Mouse (Mus musculus) cortical plate, adult 2 months (tissue): Measurements from ENCODE around the gene Frem2. TPM values are rescaled to one million over a fixed set of nuclear protein-coding genes. Genes with fewer than 3 reads are reported as not detected.
A peak's percentile ranks its signal among the peaks of the same experiment; 100 is the strongest.

ENCODE experiments used
- H3K27ac ChIP-seq: fragments of 200-500 bp; 2 replicates; pipeline ENCODE4 v1.5.1; 2012; ENCODE audit warnings: low read length, control low read depth, inconsistent platforms; ENCODE audit not compliant: insufficient read depth
- H3K4me1 ChIP-seq: fragments of 200-500 bp; 2 replicates; pipeline ENCODE4 v1.6.1; 2011; ENCODE audit warnings: low read length; ENCODE audit not compliant: control insufficient read depth, insufficient read depth
- H3K4me3 ChIP-seq: fragments of 200-500 bp; 2 replicates; pipeline ENCODE4 v1.5.1; 2011; ENCODE audit warnings: mild to moderate bottlenecking, low read length, control low read depth; ENCODE audit not compliant: insufficient read depth
- CTCF ChIP-seq: fragments of 200-500 bp; IDR thresholded peaks from 2 replicates; pipeline ENCODE4 v1.5.1; 2011; ENCODE audit warnings: mild to moderate bottlenecking, control low read depth, low read length; ENCODE audit not compliant: insufficient read depth; ENCODE audit errors: extremely low read depth
- POLR2A ChIP-seq: fragments of 200-500 bp; IDR thresholded peaks from 2 replicates; pipeline ENCODE4 v1.6.1; 2011; ENCODE audit warnings: mild to moderate bottlenecking, low read length, control low read depth; ENCODE audit not compliant: insufficient read depth; ENCODE audit errors: extremely low read depth
- polyA plus RNA-seq: library from polyadenylated mRNA; depleted of rRNA; stranded (reverse); fragments of >200 nt; gene quantifications from 2 replicates; pipeline ENCODE4 v1.2.3, GENCODE M21; 2012

The Frem2 gene
- polyA plus RNA-seq, 1 experiment = 1.3 TPM

DNA sequence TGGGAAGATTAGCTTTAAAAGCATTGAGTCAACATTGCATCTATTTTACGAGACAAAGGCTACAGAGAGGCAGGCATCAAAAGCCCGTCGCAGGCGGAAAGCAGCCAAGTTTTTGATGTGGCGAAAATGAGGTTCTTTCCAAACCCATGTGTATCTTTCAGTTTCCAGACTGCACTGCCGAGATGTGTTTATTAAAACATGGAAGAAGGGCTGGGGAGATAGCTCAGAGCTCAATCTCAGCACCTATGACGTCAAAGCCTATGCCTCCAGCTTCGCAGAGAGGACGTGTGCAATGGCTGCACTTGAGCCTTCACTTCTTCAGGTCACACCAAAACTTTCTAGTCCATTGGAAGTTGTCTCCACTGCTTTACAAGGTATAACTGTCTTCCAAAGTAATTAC is 98.9 kb downstream of the Frem2 start:
- Histone ChIP-seq H3K4me3 (no peak overlapping the region), H3K27ac (no peak overlapping the region)
- TF ChIP-seq CTCF (no peak), POLR2A (no peak)

DNA sequence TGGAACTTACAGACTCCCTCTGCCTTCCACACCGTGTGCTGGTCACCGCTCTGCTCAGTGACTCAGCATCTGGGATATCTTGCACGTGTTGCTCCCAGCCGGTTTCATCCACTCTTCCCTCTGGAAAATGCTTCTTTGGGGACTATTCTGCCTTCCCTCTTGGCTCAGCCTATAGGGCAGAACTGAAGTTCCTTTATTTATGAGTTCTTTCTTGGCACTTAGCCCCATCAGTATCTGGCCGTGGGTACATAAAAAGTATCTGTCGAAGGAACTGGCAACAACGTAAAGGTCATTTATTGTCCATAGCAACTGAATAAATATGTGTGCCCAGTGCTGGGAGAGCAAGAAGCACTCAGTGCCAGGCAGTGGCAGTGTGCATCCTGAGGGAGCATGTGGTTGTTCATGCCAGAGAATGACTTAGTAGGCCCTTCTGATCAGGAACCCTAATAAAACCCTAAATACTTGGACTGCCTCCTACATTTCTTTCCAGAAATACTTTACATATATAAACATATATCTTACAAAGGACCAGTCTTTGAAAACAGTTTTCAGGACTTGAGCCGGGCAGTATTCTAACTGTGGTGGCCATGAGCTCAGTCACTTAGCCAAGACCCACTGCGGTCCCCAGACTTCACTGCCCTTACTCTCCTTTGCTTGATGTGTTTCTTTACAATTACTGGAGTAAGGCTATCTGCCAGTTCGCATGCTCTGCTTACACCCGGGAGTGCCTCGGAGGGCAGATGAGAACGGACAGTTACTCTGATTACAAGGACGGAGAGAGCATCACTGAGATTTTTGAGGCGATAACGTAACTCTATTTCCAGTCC is 99.6 kb downstream of the Frem2 start:
- H3K4me3 ChIP-seq = no peak overlapping the region
- H3K4me1 ChIP-seq = no peaks in the 10 kb centered on the region
- TF ChIP-seq POLR2A (no peak), CTCF (no peak)
- no peak overlapping the region for H3K27ac ChIP-seq

More for the DNA sequence above, 98.9 kb downstream of the Frem2 start:
- H3K4me1 ChIP-seq = no peaks in the 10 kb centered on the region

DNA sequence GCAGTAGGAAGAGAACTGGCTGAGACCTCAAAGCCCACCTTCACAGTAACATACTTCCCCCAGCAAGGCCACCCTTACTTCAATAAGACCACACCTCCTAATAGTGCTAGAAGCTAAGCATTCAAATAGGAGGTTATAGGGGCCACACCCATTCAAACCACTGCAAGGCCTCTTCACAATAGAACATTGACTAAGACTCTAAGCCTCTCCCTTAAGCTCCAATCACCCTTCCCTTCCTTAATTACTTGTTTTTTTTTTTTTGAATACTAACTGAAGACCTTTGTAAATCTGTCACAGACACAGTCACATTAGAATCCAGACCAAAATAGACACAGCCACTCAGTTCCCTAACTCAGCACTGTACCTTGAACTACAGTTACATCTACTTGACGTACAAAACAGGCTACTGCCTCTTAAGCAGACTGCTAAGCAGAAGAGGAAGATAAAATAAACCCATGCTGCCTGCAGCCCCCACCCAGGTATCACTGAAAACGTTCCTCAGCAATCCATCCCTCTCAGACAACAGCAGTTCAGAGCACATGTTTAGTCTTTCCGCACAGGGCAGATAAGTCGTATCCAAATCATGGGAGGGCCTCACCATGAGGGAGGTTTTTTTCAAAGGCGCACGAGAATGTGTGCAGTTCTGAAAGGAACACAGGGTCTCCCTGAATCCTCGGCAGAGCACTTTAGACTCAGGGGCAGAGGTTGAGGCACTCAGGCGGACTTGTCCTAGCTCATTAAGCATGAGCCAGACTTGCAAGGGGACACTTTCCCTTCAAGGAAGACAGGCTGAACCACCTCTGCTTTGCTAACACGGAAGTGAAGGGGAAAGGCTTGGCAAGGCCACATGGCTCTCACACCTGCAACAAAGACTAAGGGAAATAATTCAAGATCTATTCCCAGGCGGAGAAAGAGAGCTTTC is 101.9 kb downstream of the Frem2 start:
- no peak overlapping the region for H3K4me3 ChIP-seq
- H3K4me1 ChIP-seq = no peaks in the 10 kb centered on the region
- no peak for TF ChIP-seq POLR2A
- TF ChIP-seq CTCF = no peak
- H3K27ac ChIP-seq = no peak overlapping the region

DNA sequence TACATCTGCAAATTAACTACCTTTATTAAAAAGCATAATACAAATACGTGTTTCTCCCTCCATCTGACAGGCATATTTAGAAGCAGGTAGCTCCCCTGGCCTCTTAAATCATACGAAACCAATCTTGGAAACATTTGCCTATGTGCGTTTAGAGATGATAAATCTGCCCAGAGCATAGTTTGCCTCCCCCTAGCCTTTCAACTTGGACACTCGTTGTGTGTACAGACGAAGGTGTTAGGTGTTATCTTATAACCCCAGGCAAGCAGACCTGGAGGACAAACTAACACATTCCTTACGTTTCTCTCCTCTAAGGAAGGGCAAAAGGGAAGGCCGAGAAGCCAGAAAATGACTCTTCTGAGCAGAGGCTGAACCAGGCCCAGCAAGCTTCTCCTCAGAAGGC is 104.5 kb downstream of the Frem2 start:
- no peaks in the 10 kb centered on the region for H3K4me1 ChIP-seq
- H3K4me3 ChIP-seq = no peak overlapping the region
- no peak overlapping the region for H3K27ac ChIP-seq
- TF ChIP-seq POLR2A (no peak), CTCF (no peak)

DNA sequence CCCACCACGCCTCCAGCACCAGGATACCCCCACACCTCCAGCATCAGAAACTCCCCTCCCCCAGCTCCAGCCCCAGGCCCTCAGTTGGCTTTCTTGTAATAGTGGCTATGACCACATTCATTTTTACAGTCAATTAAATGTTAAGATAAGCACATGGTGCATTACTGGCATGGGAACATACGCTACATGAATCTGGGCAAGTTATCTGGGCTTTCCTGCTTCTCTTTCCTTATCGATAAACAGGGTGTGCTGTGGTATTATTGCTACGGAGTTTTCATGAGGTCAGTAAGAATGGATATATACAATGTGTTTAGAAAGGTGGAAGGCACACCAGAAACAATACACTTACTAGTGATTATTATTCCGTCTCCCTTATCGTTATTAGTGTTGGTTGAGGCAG is 125.1 kb downstream of the Frem2 start:
- no peak for TF ChIP-seq POLR2A
- TF ChIP-seq CTCF = no peak
- no peak overlapping the region for H3K27ac ChIP-seq
- H3K4me1 ChIP-seq = no peaks in the 10 kb centered on the region
- no peak overlapping the region for H3K4me3 ChIP-seq

DNA sequence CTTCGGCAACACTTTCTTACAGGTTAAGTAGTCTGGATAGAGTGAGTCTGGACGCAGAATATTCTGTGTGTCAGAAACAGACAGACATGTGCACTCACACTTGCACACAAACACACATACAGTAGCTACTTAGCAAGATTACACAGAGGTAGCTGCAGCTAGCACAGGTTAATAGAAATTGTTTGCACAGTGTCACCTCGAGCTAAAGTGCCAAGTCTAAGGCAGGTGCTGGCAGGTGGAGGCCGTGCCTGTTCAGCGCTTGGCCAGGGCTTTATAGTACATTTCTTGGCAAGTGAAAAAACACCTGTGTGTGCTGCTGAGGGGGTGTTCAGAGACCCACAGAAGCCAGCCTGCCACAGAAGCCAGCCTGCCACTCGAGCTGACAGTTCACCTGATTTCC is 126.8 kb downstream of the Frem2 start:
- TF ChIP-seq CTCF = no peak
- no peak for TF ChIP-seq POLR2A
- H3K4me1 ChIP-seq = no peaks in the 10 kb centered on the region
- no peak overlapping the region for H3K27ac ChIP-seq
- no peak overlapping the region for H3K4me3 ChIP-seq

DNA sequence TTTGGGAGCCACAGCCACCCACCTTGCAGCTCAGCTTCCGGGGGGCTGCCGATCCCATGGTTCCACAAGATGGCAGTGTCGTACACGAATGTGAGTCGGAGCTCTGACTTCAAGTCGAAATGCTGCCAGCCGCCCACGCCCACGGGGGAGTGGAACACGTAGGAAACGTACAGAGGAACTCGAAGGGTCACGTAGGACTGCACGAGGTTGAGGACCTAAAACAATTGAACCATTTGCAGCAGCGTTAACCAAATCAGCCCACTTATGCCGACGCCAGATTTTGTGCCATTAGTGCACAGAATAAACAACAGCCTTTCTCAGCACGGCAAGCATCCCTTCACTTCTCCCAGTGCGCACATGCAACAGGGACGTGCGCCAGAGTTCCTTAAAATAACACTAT is 131.4 kb downstream of the Frem2 start:
- Histone ChIP-seq H3K4me3 (peak overlapping the region; percentile 30), H3K4me1 (no peaks in the 10 kb centered on the region), H3K27ac (no peak overlapping the region)
- TF ChIP-seq CTCF (peak; percentile 66), POLR2A (no peak)

DNA sequence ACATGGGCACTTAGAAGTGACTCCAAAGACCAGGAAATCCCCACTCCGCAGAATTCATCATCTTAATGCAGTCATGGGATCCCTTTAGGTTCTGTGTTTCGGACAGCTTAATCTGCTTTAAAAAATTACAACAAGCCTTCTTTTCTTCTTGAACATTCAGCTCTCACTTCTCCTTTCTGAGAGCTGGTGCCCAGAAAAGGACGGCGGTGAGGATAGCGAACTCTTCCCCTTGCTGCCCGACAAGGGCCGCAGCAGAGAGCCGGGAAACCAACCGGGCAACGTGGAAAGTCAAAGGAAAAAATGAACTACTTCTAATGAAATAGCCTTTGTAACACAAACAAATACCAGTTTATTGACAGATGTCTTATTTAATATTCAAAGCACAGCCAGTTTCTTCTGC is 134.4 kb downstream of the Frem2 start:
- Histone ChIP-seq H3K4me3 (no peak overlapping the region), H3K27ac (no peak overlapping the region), H3K4me1 (no peaks in the 10 kb centered on the region)
- TF ChIP-seq POLR2A = no peak
- no peak for TF ChIP-seq CTCF

DNA sequence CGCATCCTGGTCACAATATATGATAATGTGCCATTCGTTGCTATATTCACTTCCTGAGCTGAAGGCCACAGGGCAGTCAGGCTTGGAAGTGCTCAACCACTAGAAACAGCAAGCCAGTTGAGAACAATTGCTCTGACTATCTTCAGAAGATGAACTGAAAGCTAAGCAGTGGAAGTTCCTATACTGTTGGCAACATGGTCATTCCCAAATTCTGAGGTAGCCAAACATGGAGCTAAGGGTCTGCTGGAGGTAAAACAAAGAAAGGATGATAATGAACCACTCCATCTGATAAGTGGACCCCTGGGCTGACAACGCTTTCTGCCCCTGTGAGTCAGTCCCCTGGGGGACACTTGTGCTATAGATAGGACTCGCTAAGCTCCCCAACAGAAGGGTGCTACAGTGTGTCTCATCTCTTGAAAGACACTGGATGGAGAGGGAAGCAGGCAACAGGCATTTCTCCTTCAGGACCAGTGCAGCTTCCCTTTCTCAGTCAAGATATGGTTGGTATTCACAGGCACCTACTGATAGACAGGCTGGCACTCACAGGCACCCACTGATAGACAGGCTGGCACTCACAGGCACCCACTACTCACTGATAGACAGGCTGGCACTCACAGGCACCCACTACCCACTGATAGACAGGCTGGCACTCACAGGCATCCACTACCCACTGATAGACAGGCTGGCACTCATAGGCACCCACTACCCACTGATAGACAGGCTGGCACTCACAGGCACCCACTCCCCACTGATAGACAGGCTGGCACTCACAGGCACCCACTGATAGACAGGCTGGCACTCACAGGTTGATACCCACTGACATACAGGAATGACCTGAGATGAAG is 142.7 kb downstream of the Frem2 start:
- no peak overlapping the region for H3K27ac ChIP-seq
- no peaks in the 10 kb centered on the region for H3K4me1 ChIP-seq
- no peak overlapping the region for H3K4me3 ChIP-seq
- no peak for TF ChIP-seq POLR2A
- no peak for TF ChIP-seq CTCF
